Mouse (Mus musculus) heart, adult 2 months (tissue): Measurements from ENCODE around the gene Cep68. TPM values are rescaled to one million over a fixed set of nuclear protein-coding genes. Genes with fewer than 3 reads are reported as not detected.

ENCODE experiments used
- DNase-seq, 2 experiments: peaks; one replicate each; pipeline ENCODE4 v3.0.0; 2021
- H3K27ac ChIP-seq: fragments of 200-600 bp; 2 replicates; pipeline ENCODE4 v1.8.1; 2022
- H3K27me3 ChIP-seq: fragments of 200-500 bp; 2 replicates; pipeline ENCODE4 v1.6.1; 2012; ENCODE audit warnings: mild to moderate bottlenecking, low read length, inconsistent platforms, mixed read lengths; ENCODE audit not compliant: control insufficient read depth, insufficient read depth
- H3K36me3 ChIP-seq: fragments of 200-500 bp; 2 replicates; pipeline ENCODE4 v1.6.1; 2012; ENCODE audit warnings: low read length, inconsistent platforms; ENCODE audit not compliant: control insufficient read depth, insufficient read depth
- H3K4me1 ChIP-seq: fragments of 200-500 bp; 2 replicates; pipeline ENCODE4 v1.6.1; 2011; ENCODE audit warnings: low read length; ENCODE audit not compliant: control insufficient read depth, insufficient read depth
- H3K4me3 ChIP-seq: fragments of 200-600 bp; 2 replicates; pipeline ENCODE4 v1.8.1; 2022
- H3K79me2 ChIP-seq: fragments of 200-500 bp; replicated peaks from 2 replicates; pipeline ENCODE4 v1.6.1; 2012; ENCODE audit warnings: mild to moderate bottlenecking, inconsistent platforms, low read length, moderate library complexity, mixed read lengths; ENCODE audit not compliant: control insufficient read depth, insufficient read depth
- H3K9ac ChIP-seq: fragments of 200-500 bp; 2 replicates; pipeline ENCODE4 v1.6.1; 2012; ENCODE audit warnings: low read depth, mild to moderate bottlenecking, control low read depth, inconsistent platforms, low read length, mixed read lengths
- CTCF ChIP-seq: fragments of 200-600 bp; IDR thresholded peaks from 2 replicates; pipeline ENCODE4 v1.8.1; 2022; ENCODE audit warnings: antibody characterized with exemption, mild to moderate bottlenecking, moderate library complexity
- EP300 ChIP-seq: fragments of 200-500 bp; IDR thresholded peaks from 2 replicates; pipeline ENCODE4 v1.6.1; 2011; ENCODE audit warnings: low read depth, low read length, control low read depth; ENCODE audit not compliant: insufficient read depth
- POLR2A ChIP-seq: fragments of 200-500 bp; IDR thresholded peaks from 2 replicates; pipeline ENCODE4 v1.6.1; 2011; ENCODE audit warnings: mild to moderate bottlenecking, low read depth, low read length, control low read depth; ENCODE audit not compliant: insufficient read depth
- WGBS: fragments of 180-500 bp; shearing (Covaris S2); methylation state at CpG from one replicate; pipeline ENCODE4 v1.1.7; 2018; 5-methylcytosine and 5-hydroxymethylcytosine counted together
- intact Hi-C: fragments of 180-260 bp; cut with DNase I; formaldehyde crosslinking; loops from one replicate; pipeline ENCODE4 v1.15.1; 2025
- polyA plus RNA-seq: library from polyadenylated mRNA; depleted of rRNA; stranded (reverse); fragments of >200 nt; gene quantifications from 2 replicates; pipeline ENCODE4 v1.2.3, GENCODE M21; 2012; rRNA removed
- total RNA-seq, 2 experiments: library from RNA; stranded (reverse); gene quantifications; 2 replicates each; pipeline ENCODE4 v1.2.3; 2021

Cep68 gene
- total and polyA plus RNA-seq, 3 experiments = 20.1 to 49.3 (median 43.1) TPM

DNA sequence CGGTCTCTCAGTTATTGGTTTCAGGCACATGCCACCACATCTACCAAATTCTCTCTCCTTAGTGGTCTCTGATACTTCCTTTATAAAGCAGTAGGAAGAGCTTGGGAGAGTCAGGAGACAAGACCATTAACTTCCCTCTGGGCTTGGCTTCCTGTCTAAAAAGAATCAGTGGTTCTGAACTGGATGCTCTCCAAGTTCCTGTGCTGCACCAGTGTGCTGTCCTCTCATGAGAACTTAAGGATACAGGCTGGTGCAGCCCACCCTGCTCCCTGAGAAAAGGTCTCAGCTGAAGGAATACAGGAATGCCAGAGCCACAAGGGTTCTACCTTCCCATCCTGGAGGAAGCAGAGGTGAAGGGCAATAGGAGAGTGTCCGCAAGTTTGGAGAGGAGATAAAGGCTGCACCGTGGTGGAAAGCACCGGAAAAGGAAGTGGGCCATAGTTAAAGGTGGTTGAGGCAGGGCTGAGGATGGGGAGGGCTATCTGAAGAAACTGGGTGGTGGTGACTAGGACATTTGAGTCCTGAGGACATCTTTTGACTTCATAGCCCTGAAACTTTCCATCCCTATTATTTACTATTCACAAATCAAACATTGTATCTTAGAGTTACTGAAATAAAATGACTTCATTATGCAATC lies 56.0 kb downstream of the Cep68 start:
- Histone ChIP-seq H3K9ac (no peak overlapping the region), H3K36me3 (no peaks in the 10 kb centered on the region), H3K27ac (peak overlapping the region; percentile 65), H3K27me3 (no peaks in the 10 kb centered on the region), H3K4me1 (peaks cover 5% of the 10 kb centered on the region), H3K79me2 (no peaks in the 10 kb centered on the region), H3K4me3 (no peak overlapping the region)
- intact Hi-C loops = no loop called here
- 55% methylated on average over 4 of the region's 4 CpGs for WGBS
- TF ChIP-seq EP300 = no peak
- no peak for TF ChIP-seq POLR2A
- no peak for TF ChIP-seq CTCF
- DNase-seq = peak; percentile 39 to 45

DNA sequence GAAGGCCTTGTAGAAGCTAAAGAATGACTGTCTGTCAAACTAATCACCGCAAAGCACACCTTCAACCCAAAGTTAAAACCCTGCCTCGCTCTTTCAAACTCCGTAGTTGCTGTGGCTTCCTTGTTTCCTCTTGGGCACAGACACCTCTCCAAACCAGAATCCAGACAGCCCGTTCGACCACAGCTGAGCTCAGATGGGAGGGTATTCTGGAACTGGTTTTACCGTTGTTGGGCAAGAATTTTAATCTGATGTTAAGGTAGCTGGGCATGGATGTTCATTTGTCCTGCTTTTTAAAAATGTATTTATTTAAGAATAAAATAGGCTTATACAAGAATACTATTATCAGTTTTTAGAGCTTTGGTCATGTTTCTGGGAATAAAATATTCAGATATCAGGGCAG lies 62.0 kb downstream of the Cep68 start:
- no peaks in the 10 kb centered on the region for H3K79me2 ChIP-seq
- intact Hi-C loops = no loop called here

More for the DNA sequence above, 62.0 kb downstream of the Cep68 start:
- H3K9ac ChIP-seq = no peak overlapping the region
- H3K36me3 ChIP-seq = no peaks in the 10 kb centered on the region
- no peaks in the 10 kb centered on the region for H3K27me3 ChIP-seq
- 87% methylated on average over 6 of the region's 6 CpGs for WGBS
- H3K4me1 ChIP-seq = no peaks in the 10 kb centered on the region
- no peak for TF ChIP-seq POLR2A
- H3K4me3 ChIP-seq = no peak overlapping the region
- no peak overlapping the region for H3K27ac ChIP-seq
- no peak for DNase-seq

Other genes starting within 250 kb of the Cep68 start
- gene Actr2, start 136.5 kb downstream of the Cep68 start, total RNA-seq = 10 to 100 TPM; 71.7 to 75.8 TPM
- 18.1 and 34.5 TPM in 2 replicates for gene Actr2, start 136.5 kb downstream of the Cep68 start, polyA plus RNA-seq
- 100 to 1,000 TPM; 119 to 131 TPM for gene Rab1a, start 48.0 kb downstream of the Cep68 start, total RNA-seq
- 52.8 and 93.3 TPM in 2 replicates for gene Rab1a, start 48.0 kb downstream of the Cep68 start, polyA plus RNA-seq
- 1 to 10 TPM; 1.3 to 1.4 TPM for gene Slc1a4, start 83.3 kb upstream of the Cep68 start, total RNA-seq
- 1.4 and 2.0 TPM in 2 replicates for gene Slc1a4, start 83.3 kb upstream of the Cep68 start, polyA plus RNA-seq